Mouse (Mus musculus): ENCODE data around the gene Ippk. TPM values are rescaled to one million over a fixed set of nuclear protein-coding genes. Genes with fewer than 3 reads are reported as not detected.
A peak's percentile ranks its signal among the peaks of the same experiment; 100 is the strongest.

Ippk gene
- total RNA-seq, 2 experiments from 2014 or later, result 12.8 to 14.2 TPM

DNA sequence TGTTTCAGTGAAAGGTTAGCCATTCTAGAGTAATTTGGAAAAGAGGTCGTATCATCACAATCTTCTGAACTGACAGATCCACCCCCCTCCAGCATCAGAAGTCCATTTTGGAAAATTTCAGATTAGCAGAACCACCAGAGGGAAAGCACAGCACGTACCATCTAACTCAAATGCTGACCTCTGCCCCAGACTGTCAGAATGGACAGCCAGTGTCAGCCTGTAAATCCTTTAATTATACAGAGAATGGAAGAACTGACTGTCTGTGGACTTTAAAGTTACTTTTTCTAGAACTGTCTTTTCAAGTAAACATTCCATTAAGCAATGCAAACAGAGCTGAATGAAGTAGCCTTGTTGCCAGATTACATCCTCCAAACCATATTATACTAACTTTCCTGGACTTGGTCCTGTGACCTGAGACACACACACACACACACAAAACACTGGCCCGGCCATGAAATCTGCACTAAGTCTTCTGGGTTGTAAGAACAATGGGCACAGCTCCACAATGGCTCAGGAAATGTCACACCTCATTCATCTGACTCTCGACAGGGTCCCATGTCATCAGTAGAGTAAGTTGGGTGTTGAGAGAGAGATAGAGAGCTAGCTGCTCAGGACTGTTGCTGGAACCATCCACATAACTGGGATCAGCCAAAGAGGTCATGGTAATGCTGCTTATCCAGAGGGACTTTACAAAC is 51.1 kb downstream of the Ippk start:
- intact Hi-C loops (cut with DNase I), result no loop called here
- DNase-seq (ENCODE audit: low spot score in 2 of 2), result no peak

- intact Hi-C loops (cut with DNase I), result no loop called here
Observed at GRCm38 (mm10) chr13:49472676-49473005, 51.6 kb downstream of the Ippk start.

DNA sequence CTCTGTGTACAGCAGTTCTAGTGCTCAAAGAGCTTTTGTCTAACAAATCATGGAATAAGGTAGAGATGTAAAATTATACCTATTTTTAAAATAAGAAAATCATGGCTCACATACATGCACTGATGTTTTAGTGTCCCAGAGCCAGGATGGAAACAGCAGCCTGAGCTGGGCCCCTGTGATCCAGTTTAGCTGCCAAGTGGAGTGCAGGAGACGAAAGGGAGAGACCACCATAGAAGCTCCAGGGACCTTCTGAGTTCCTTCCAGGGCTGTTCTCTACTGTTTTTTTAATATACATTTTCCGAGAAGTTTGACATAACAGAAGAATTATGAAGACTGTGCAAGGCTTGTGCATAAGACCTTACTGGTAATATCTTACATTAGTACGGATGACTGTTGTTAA is 56.8 kb downstream of the Ippk start:
- intact Hi-C loops (cut with DNase I), result no loop called here
- no peak for DNase-seq (ENCODE audit: low spot score in 2 of 2)

More at GRCm38 (mm10) chr13:49472676-49473005, 51.6 kb downstream of the Ippk start:
- DNase-seq (ENCODE audit: low spot score in 2 of 2), result no peak

DNA sequence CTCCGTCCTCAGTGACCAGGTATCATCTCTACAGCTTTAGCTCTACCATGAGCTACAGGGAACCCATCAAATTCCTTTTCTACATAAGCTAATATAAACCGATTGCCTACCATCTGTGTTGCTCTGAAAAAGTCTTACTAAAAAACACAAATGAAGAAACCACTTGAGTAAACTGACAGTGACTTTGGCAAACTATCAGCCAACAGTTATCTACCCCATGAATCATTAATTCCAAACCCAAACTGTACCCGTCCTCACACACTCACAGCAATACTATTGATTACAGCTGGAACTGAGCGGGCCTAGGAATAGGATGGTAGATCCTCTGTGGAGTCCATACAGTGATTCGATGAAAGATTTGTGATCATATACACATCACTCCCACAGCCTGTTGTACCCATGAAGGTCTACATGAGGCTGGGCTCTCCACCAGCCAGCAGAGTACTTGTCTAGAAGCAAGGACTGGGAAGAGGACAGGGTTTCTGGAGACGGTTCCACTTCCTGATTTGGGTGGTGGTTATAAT is 57.9 kb downstream of the Ippk start:
- DNase-seq (ENCODE audit: low spot score in 2 of 2), result no peak
- intact Hi-C loops (cut with DNase I), result no loop called here

DNA sequence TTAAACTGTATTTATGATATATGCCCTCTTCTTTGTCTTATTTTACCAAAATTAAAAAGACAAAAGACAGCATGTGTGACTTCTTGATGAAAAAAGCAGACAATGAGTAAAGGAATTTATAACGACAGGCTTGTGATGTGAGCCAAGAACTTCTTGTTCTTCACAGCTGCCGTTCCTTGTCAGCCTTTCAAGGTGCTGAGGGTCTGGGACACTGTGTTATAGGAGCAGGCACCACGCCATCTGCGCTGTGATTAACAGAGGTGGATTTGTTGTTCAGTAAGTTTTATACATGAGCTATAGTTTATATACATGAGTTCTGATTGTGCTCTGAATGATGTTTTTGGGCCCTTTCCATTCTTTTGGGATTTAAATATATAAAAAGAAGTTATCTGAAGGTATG is 58.4 kb downstream of the Ippk start:
- no peak for DNase-seq (ENCODE audit: low spot score in 2 of 2)
- intact Hi-C loops (cut with DNase I), result no loop called here

DNA sequence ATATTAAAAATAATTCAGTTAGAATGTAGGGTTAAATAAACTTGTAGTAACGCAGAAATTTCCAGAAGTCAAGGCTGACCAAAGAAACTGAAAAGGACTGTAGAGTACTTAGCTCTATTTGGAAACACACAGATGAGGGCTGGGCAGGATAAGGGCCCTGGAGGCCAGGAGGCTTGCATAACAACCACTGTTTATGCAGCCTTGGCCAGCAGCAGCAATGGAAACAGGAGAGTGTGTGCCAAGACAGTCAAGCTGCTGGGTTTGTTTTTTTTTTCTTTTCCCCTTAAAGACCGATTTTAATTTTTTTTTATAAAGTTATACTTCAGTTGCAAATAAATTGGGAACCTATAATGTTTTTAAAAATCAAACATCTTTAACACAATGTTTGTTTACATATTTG is 59.0 kb downstream of the Ippk start:
- intact Hi-C loops (cut with DNase I), result no loop called here
- DNase-seq (ENCODE audit: low spot score in 2 of 2), result peak; percentile 15 to 31

DNA sequence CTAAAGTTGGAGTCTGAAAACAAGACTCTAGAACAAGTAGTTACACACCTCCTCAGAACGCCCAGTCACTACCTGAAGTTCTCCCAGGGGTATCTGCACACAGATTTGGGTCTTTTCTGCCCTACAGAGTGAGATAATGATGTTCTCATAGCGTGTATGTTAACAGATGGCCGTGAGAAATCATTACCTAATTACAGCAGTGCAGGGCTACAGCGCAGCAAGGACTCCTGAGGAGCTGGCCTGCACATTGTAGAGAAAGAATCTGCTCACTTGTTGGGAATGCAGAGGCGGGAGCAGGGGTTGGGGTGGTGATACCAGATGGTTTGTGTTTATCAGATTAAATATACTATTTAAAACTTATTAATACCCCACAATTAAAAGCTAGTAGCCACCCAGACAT is 59.5 kb downstream of the Ippk start:
- intact Hi-C loops (cut with DNase I), result no loop called here
- no peak for DNase-seq (ENCODE audit: low spot score in 2 of 2)

GRCm38 (mm10) chr13:49485388-49485787 is 64.3 kb downstream of the Ippk start:
- no peak for DNase-seq (ENCODE audit: low spot score in 2 of 2)
- intact Hi-C loops (cut with DNase I), result no loop called here

DNA sequence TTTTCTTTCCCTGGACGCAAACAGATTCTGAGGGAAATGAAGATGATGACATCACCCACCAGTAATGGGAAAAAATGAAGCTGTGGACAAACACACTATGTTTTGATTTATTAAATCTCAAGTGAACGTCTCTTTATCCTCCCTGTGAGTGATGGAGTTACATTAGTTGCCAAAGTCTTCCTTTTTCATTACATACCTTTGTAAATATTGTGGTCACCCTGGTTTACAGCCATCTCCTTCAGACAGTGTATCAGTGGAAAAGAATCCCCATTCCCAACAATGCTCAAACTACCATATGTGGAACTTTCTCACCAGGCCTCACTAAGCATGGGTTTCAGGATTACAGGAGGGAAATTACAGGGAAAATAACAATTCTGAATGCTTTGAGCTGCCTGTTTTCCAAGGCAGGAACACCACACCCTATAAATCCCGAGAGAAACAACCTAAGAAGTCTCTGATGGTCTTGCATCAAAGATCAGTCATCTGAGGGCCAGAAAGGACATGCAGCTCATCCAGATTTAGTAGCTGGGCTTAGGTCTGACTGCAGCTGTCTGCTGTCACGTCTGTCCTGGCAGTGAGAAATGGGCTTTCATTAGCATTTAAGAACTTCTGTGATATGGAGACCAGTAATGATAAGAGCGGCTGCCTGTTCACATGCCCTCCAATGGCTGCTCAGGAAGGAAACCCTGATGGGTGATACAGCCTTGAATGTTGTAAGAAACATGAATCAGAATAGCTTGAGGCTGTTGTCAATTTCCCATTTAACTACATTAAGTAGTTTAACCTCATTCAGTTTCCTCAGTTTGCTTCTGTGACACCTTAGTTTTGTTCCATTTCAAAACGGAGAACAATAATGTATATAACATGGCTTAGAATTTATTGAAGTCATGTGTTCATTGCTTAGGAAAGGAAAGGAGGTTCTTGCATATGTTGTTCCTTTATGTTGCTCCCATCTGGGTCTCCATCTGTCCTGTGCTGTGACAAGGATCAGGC is 71.6 kb downstream of the Ippk start, which contains the start of gene Tes3-ps:
TSS of gene Tes3-ps (plus strand) at position 943 of the 993 bp plus-strand sequence.
- DNase-seq (ENCODE audit: low spot score in 2 of 2), result no peak
- intact Hi-C loops (cut with DNase I), result no loop called here

DNA sequence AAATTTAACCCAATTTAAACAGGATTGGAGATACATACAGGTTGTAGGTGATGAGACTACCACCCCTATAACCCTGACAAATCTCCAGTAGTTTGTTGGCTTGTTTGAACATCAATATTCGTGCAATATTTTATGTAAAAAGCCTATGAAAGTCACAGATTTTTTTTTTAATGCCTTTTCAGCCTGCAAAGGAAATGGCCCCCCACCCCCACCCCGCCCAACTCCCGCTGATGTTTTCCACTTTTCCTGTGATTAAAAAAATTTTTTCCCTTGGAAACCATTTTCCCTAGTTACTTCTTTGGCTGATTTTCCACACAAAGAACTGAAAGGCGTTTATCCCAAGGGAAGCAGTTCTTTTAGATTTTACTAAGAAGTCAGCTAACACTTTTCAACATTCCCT is 83.5 kb downstream of the Ippk start, which contains the start of gene Ecm2:
TSS of gene Ecm2 (plus strand) at position 301 of the 400 bp plus-strand sequence.
- intact Hi-C loops (cut with DNase I), result no loop called here
- no peak for DNase-seq (ENCODE audit: low spot score in 2 of 2)

DNA sequence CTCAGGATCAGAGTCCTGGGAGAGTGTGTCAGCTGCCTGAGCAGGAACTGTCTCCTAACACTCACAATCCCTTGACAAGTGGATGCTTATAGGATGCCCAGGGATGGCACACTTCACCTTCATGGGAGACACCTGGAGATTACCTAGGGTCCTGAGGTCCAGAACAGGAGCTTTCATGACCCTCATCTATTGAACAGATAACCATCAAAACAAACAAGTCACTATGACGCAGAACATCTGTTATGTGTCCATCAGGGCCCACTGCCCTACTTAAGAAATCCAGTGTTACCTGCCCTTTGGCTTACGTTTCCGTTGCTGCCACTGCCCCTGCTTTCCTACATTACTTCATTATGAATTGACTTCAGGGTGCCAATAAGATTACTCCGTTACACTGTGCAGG is 84.7 kb downstream of the Ippk start:
- DNase-seq (ENCODE audit: low spot score in 2 of 2), result no peak
- intact Hi-C loops (cut with DNase I), result no loop called here

GRCm38 (mm10) chr13:49507176-49507575 is 86.1 kb downstream of the Ippk start:
- intact Hi-C loops (cut with DNase I), result no loop called here
- no peak for DNase-seq (ENCODE audit: low spot score in 2 of 2)

Other genes starting within 250 kb of the Ippk start
- 10 to 100 TPM; 19.5 to 28.5 TPM for gene Ninj1, start 233.8 kb upstream of the Ippk start, total RNA-seq (2021)
- gene Card19, start 205.2 kb upstream of the Ippk start, total RNA-seq (2021), result 10 to 100 TPM in 1 of 2 experiments, 1 to 10 TPM in 1; 9.9 to 14.1 TPM
- gene Susd3, start 172.5 kb upstream of the Ippk start, total RNA-seq (2021), result 1 to 10 TPM; 2.5 to 5.0 TPM
- 1 to 10 TPM; 6.7 to 7.0 TPM for gene Fgd3, start 100.9 kb upstream of the Ippk start, total RNA-seq (2021)
- 10 to 100 TPM; 43.2 to 44.1 TPM for gene Bicd2, start 79.7 kb upstream of the Ippk start, total RNA-seq (2021)
- 1 to 10 TPM; 1.3 to 2.4 TPM for gene Tes3-ps, start 72.1 kb downstream of the Ippk start, total RNA-seq (2021)
- 1 to 10 TPM; 2.0 to 2.4 TPM for gene Ecm2, start 83.6 kb downstream of the Ippk start, total RNA-seq (2021)
- gene Aspn, start 123.2 kb downstream of the Ippk start, total RNA-seq (2021), result 1 to 10 TPM; 1.4 to 1.9 TPM
- gene Omd, start 161.2 kb downstream of the Ippk start, total RNA-seq (2021), result 1 to 10 TPM; 1.5 to 1.9 TPM
- 1 to 10 TPM; 5.4 to 7.3 TPM for gene Ogn, start 186.8 kb downstream of the Ippk start, total RNA-seq (2021)
- 1 to 10 TPM in 1 of 2 experiments, under 1 TPM in 1; 0.92 to 1.5 TPM for gene Cenpp, start 231.5 kb downstream of the Ippk start, total RNA-seq (2021)
- 10 to 100 TPM; 21.3 to 24.7 TPM for gene Nol8, start 231.8 kb downstream of the Ippk start, total RNA-seq (2021)